Mouse (Mus musculus) stomach, embryonic 15.5 days (tissue): Measurements from ENCODE around the gene Zbtb17. TPM values are rescaled to one million over a fixed set of nuclear protein-coding genes. Genes with fewer than 3 reads are reported as not detected.
A peak's percentile ranks its signal among the peaks of the same experiment; 100 is the strongest.

ENCODE experiments used
- ATAC-seq: fragments of 200-750 bp; cut with Nextera tagmentation; 2 replicates; pipeline ENCODE4 v1.8.0; 2017; ENCODE audit warnings: low read depth, moderate number of reproducible peaks, moderate TSS enrichment; ENCODE audit not compliant: insufficient read depth, low FRiP score
- H3K27ac ChIP-seq: fragments of 300-500 bp; sonication (generic); 2 replicates; pipeline ENCODE4 v1.5.1; 2015; ENCODE audit warnings: mild to moderate bottlenecking, inconsistent platforms
- H3K27me3 ChIP-seq: fragments of 300-500 bp; sonication (generic); replicated peaks from 2 replicates; pipeline ENCODE4 v1.6.1; 2015; ENCODE audit warnings: inconsistent platforms
- H3K36me3 ChIP-seq: fragments of 300-500 bp; sonication (generic); 2 replicates; pipeline ENCODE4 v1.6.1; 2015; ENCODE audit warnings: inconsistent platforms
- H3K4me1 ChIP-seq: fragments of 300-500 bp; sonication (generic); 2 replicates; pipeline ENCODE4 v1.6.1; 2015; ENCODE audit warnings: inconsistent platforms
- H3K4me2 ChIP-seq: fragments of 300-500 bp; sonication (generic); 2 replicates; pipeline ENCODE4 v1.6.1; 2015; ENCODE audit warnings: mild to moderate bottlenecking, inconsistent platforms
- H3K4me3 ChIP-seq: fragments of 300-500 bp; sonication (generic); replicated peaks from 2 replicates; pipeline ENCODE4 v1.5.1; 2015; ENCODE audit warnings: inconsistent platforms
- H3K9ac ChIP-seq: fragments of 300-500 bp; sonication (generic); 2 replicates; pipeline ENCODE4 v1.6.1; 2015; ENCODE audit warnings: inconsistent platforms
- H3K9me3 ChIP-seq: fragments of 300-500 bp; sonication (generic); 2 replicates; pipeline ENCODE4 v1.6.1; 2016; ENCODE audit warnings: inconsistent platforms
- WGBS: fragments of 180-500 bp; shearing (Covaris S2); methylation state at CpG from one replicate; pipeline ENCODE4 v1.1.7; 2015; 5-methylcytosine and 5-hydroxymethylcytosine counted together
- polyA plus RNA-seq: library from polyadenylated mRNA; unstranded; fragments of >200 nt; fragmentation: Nextera tagmentation; extraction: Ambion mirVana; gene quantifications from 2 replicates; pipeline ENCODE4 v1.2.1, GENCODE M21; 2015

The Zbtb17 gene
- polyA plus RNA-seq, 1 experiment from 2014 or later = 27.5 TPM

DNA sequence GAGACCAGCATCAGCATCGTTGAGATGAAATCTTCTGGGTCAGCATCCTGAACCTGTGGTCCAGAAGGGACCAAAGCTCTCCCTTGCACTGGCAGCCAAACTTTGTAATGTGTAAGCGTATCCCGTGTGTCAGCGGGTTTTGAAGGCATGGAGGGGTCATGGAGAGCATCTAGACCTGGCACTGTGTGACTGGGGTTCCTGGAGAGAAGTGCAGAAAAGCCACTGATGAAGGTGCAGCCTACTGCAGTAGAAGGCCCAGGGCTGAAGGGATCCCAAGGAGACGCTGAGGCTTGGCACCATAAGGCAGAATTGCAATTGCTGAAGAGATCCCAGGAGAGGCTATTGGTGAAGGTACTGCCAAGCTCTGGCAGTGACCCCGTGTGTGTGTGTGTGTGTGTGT, 15.1 kb upstream of the Zbtb17 start:
- 0 out of 2 replicates have a peak, but pooled peaks cover 3% of the 10 kb centered on the region for H3K27me3 ChIP-seq
- no peaks in the 10 kb centered on the region for H3K9me3 ChIP-seq
- no peak overlapping the region for H3K4me2 ChIP-seq
- no peaks in the 10 kb centered on the region for H3K36me3 ChIP-seq
- 79% methylated on average over 6 of the region's 6 CpGs for WGBS
- peaks cover 16% of the 10 kb centered on the region; the same call in 1 of the 2 replicates for H3K4me1 ChIP-seq
- H3K9ac ChIP-seq = no peak overlapping the region
- H3K4me3 ChIP-seq = no peak overlapping the region
- no peak overlapping the region for H3K27ac ChIP-seq
- no peak for ATAC-seq

DNA sequence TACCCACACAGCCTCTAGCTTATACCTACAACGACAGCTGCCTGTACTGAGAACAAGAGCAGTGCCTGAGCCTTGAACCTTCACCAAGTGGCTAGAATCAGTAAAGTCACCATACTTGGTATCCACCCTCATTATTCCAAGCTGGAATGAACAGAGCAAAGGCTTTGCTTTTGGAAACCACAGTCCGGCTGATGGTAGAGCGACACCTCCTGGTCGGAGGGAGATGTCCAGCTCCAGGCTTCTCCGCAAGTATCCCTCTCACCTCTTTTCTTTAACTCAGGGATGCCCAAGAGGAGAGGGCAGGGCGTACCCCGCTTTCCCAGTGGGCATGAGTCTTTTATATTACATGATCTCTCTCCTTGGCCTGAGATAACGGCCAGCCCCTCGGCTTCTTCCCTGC, 14.6 kb upstream of the Zbtb17 start:
- ATAC-seq = no peak

DNA sequence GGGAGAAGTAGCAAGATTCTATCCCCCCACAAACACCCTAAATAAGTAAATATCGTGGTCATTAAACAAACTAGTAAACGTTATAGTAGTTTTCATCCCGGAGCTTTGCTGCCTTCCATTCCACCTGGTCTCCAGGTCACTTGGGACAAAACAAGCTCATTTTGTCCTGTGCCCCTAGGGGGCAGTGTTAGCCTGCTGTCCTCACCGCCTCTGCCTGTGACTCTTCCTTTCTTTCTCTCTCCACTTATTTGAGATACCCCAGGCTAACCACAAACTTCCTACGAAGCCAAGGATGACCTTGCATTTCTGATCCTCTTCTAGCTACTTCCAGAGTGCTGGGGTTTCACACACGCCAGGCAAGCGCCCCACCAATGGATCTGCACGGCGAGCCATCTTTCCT, 13.5 kb upstream of the Zbtb17 start:
- H3K4me3 ChIP-seq = no peak overlapping the region
- ATAC-seq = no peak
- H3K36me3 ChIP-seq = no peaks in the 10 kb centered on the region
- peaks cover 6% of the 10 kb centered on the region; the same call in 1 of the 2 replicates for H3K4me1 ChIP-seq
- H3K9ac ChIP-seq = no peak overlapping the region
- H3K27me3 ChIP-seq = no peaks in the 10 kb centered on the region
- no peaks in the 10 kb centered on the region for H3K9me3 ChIP-seq
- 43% methylated on average over 9 of the region's 9 CpGs for WGBS
- no peak overlapping the region for H3K4me2 ChIP-seq
- H3K27ac ChIP-seq = no peak overlapping the region

More for the DNA sequence above, 14.6 kb upstream of the Zbtb17 start:
- Histone ChIP-seq H3K27me3 (0 out of 2 replicates have a peak, but pooled peaks cover 1% of the 10 kb centered on the region), H3K4me3 (no peak overlapping the region), H3K9ac (no peak overlapping the region), H3K4me1 (peaks cover 15% of the 10 kb centered on the region; the same call in 1 of the 2 replicates), H3K4me2 (no peak overlapping the region), H3K9me3 (no peaks in the 10 kb centered on the region), H3K36me3 (no peaks in the 10 kb centered on the region), H3K27ac (no peak overlapping the region)
- WGBS = 49% methylated on average over 9 of the region's 9 CpGs

DNA sequence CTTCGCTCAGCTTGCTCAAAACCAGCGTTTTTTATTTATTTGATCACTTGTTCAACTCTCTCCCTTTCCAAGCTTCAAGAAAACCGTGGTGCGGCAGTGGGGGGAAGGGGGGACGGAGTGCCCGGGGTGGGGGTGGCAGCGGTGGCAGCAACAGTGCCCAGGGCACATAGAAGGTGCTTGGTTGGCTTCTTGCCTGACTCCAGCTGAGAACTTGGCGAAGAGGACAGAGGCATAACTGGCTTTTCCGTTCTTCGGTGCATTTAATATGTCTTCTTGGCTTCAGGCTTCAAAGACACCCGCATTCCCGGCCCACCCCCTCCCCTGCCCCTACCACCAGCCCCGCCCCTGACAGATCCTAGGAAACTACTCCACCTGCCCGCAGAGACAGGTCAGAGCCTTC, 11.8 kb upstream of the Zbtb17 start:
- ATAC-seq = no peak
- no peaks in the 10 kb centered on the region for H3K36me3 ChIP-seq
- H3K4me1 ChIP-seq = no peaks in the 10 kb centered on the region
- no peak overlapping the region for H3K27ac ChIP-seq
- H3K4me2 ChIP-seq = no peak overlapping the region
- H3K9me3 ChIP-seq = no peaks in the 10 kb centered on the region
- 52% methylated on average over 14 of the region's 14 CpGs for WGBS
- no peak overlapping the region for H3K4me3 ChIP-seq
- no peaks in the 10 kb centered on the region for H3K27me3 ChIP-seq
- H3K9ac ChIP-seq = no peak overlapping the region

DNA sequence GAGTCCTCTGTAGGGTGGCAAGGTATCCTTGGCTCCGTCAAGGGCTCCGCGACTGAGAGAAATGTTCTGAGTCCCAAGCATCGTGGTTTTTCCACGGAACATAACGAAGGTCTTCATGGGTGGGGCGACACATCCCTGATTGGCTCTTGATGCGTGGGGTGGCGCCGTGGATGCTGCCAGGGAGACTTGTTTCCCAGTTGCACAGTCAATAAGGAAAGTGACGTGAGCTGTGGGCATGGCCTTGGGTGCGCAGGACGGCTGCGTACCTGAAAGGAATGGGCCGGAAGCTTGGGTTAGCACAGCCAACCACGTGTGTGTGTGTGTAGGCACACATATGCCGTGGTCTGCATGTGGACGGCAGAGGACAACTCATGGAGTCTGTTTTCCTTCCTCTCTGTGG, 11.3 kb upstream of the Zbtb17 start:
- no peak for ATAC-seq
- H3K9me3 ChIP-seq = no peaks in the 10 kb centered on the region
- H3K4me2 ChIP-seq = no peak overlapping the region
- no peaks in the 10 kb centered on the region for H3K36me3 ChIP-seq
- no peak overlapping the region for H3K4me3 ChIP-seq
- no peaks in the 10 kb centered on the region for H3K27me3 ChIP-seq
- WGBS = 82% methylated on average over 18 of the region's 18 CpGs
- no peak overlapping the region for H3K27ac ChIP-seq
- H3K4me1 ChIP-seq = no peaks in the 10 kb centered on the region
- H3K9ac ChIP-seq = no peak overlapping the region

GRCm38 (mm10) chr4:141435974-141436373, 8.5 kb upstream of the Zbtb17 start, which contains the start of gene Srarp:
Srarp (minus strand) TSS chr4:141436105.
- Histone ChIP-seq H3K4me2 (no peak within 1 kb of the TSS), H3K36me3 (no peaks in the 10 kb centered on the region), H3K4me3 (no peak within 1 kb of the TSS), H3K4me1 (no peaks in the 10 kb centered on the region), H3K9ac (no peak within 1 kb of the TSS), H3K9me3 (no peaks in the 10 kb centered on the region), H3K27me3 (no peaks in the 10 kb centered on the region), H3K27ac (no peak within 1 kb of the TSS)
- no peak for ATAC-seq
- WGBS = 92% methylated on average over 1 of the region's 1 CpGs

- 0 out of 2 replicates have a peak, but pooled peaks cover 4% of the 10 kb centered on the region for H3K4me1 ChIP-seq
- H3K36me3 ChIP-seq = no peaks in the 10 kb centered on the region
- ATAC-seq = no peak
- no peaks in the 10 kb centered on the region for H3K27me3 ChIP-seq
- no peak overlapping the region for H3K27ac ChIP-seq
- H3K4me3 ChIP-seq = no peak overlapping the region
- H3K9me3 ChIP-seq = no peaks in the 10 kb centered on the region
- WGBS = 73% methylated on average over 12 of the region's 12 CpGs
- no peak overlapping the region for H3K9ac ChIP-seq
- H3K4me2 ChIP-seq = no peak overlapping the region
Observed at GRCm38 (mm10) chr4:141439083-141439803, 5.2 kb upstream of the Zbtb17 start.

- Histone ChIP-seq H3K4me2 (no peak overlapping the region), H3K27ac (no peak overlapping the region), H3K36me3 (no peaks in the 10 kb centered on the region), H3K9ac (no peak overlapping the region), H3K9me3 (no peaks in the 10 kb centered on the region), H3K27me3 (no peaks in the 10 kb centered on the region), H3K4me1 (peaks cover 11% of the 10 kb centered on the region), H3K4me3 (no peak overlapping the region)
- no peak for ATAC-seq
Observed at GRCm38 (mm10) chr4:141440877-141441276, 3.6 kb upstream of the Zbtb17 start.

DNA sequence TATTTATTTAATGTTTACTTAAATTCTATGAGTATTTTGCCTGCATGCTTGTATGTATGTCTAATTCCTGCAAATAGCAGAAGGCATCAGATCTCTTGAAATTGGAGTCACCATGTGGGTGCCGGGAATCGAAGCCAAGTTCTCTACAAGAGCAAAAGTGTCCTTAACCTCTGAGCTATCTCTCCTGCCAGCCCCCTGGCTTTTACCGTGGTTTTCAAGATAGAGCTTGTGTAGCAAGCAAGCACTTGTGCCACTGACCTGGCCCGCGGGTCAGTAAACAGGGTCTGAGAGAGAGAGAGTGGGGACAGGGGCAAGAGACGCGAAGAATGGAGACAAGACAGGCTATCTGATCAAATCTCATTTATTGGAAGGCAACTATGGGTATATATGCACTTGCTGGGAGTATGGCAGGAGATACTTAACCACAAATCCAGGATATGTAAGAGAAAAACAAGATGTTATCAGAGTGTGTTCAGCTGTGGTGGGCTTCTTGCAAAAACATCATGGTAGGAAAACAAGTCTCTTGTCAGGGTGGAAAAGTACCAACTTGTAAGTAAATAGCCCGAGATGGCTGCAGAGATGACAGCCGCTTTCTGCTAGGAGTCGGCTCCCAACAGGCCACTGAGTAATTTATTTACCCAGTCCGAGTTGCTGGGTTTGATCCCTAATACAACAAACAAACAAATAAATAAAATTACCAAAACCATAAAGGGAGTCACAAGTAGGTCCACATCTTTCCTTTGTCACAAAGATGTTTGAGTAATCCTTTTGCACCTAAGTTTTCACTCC, 619 bp upstream of the Zbtb17 start:
- peak overlapping the region; percentile 87 for H3K4me2 ChIP-seq
- no peaks in the 10 kb centered on the region for H3K9me3 ChIP-seq
- no peak for ATAC-seq
- 38% methylated on average over 11 of the region's 11 CpGs for WGBS
- H3K4me3 ChIP-seq = peak overlapping the region; percentile 98
- no peak overlapping the region for H3K27ac ChIP-seq
- peak overlapping the region; percentile 88; the same call in 1 of the 2 replicates for H3K9ac ChIP-seq
- H3K27me3 ChIP-seq = no peaks in the 10 kb centered on the region
- H3K36me3 ChIP-seq = peaks cover 6% of the 10 kb centered on the region; the same call in 1 of the 2 replicates
- peaks cover 16% of the 10 kb centered on the region for H3K4me1 ChIP-seq

DNA sequence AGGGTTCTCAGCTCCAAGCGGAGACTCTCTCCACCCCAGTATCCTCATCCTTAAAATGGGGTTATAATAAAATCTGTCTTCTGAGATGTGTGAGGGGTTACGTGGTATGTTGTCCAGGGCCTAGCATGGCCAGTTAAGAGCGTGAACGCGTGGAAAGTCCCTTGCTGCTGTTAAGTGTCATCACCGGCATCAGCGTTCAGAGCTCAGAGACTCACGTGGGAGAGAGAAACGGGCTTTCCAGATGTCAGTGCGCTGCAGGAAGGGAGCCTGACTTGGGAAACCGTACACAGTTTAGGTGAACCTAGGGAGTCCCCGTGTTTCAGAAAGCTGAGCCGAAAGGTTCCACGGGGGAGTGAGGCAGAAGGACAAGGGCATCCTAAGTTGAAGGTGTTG, 870 bp downstream of the Zbtb17 start:
- Histone ChIP-seq H3K9ac (peak overlapping the region; percentile 88; the same call in 1 of the 2 replicates), H3K4me2 (peak overlapping the region; percentile 87), H3K27ac (no peak overlapping the region), H3K9me3 (no peaks in the 10 kb centered on the region), H3K4me3 (peak overlapping the region; percentile 98), H3K36me3 (peaks cover 14% of the 10 kb centered on the region), H3K27me3 (no peaks in the 10 kb centered on the region), H3K4me1 (peaks cover 16% of the 10 kb centered on the region)
- 11% methylated on average over 14 of the region's 14 CpGs for WGBS
- no peak for ATAC-seq

- H3K36me3 ChIP-seq = peaks cover 14% of the 10 kb centered on the region
- 77% methylated on average over 7 of the region's 7 CpGs for WGBS
- H3K9ac ChIP-seq = no peak overlapping the region
- H3K27ac ChIP-seq = no peak overlapping the region
- H3K27me3 ChIP-seq = no peaks in the 10 kb centered on the region
- peaks cover 16% of the 10 kb centered on the region for H3K4me1 ChIP-seq
- ATAC-seq = no peak
- no peaks in the 10 kb centered on the region for H3K9me3 ChIP-seq
- 0 out of 2 replicates have a peak overlapping the region, but pooled peaks have one; percentile 87 for H3K4me2 ChIP-seq
- H3K4me3 ChIP-seq = no peak overlapping the region
Observed at GRCm38 (mm10) chr4:141446211-141446610, 1.8 kb downstream of the Zbtb17 start.

DNA sequence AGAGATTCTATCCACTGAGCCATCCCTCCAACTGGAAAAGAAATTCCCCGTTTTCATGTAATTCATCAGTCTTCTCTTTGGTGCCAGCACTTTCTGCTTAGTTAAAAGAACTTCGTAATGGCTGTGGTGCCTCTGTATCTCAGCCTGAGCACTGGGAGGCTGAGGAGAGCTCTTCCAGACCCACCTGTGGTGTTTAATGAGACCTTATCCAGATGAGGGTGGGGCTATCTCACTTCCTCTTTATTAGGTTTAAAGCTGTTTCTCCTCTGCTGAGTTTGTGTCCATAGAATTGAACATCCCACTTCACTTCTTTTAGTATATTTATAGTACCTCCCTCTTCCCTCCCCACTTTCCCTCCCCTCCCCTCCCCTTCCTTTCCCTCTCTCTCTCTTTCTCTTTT, 6.8 kb downstream of the Zbtb17 start:
- no peak overlapping the region for H3K4me3 ChIP-seq
- WGBS = 82% methylated on average over 2 of the region's 2 CpGs
- H3K27ac ChIP-seq = no peak overlapping the region
- H3K9me3 ChIP-seq = no peaks in the 10 kb centered on the region
- H3K9ac ChIP-seq = no peak overlapping the region
- ATAC-seq = no peak
- peaks cover 16% of the 10 kb centered on the region for H3K4me1 ChIP-seq
- H3K27me3 ChIP-seq = no peaks in the 10 kb centered on the region
- H3K4me2 ChIP-seq = no peak overlapping the region
- peaks cover 21% of the 10 kb centered on the region for H3K36me3 ChIP-seq
